Mouse (Mus musculus) olfactory bulb, adult 2 months (tissue): ENCODE data around the gene Ptgr1. TPM values are rescaled to one million over a fixed set of nuclear protein-coding genes. Genes with fewer than 3 reads are reported as not detected.
A peak's percentile ranks its signal among the peaks of the same experiment; 100 is the strongest.

Source experiments
- H3K27ac ChIP-seq: fragments of 200-500 bp; 2 replicates; pipeline ENCODE4 v1.5.1; 2012; ENCODE audit warnings: low read depth, low read length; ENCODE audit not compliant: insufficient read depth
- H3K4me1 ChIP-seq: fragments of 200-500 bp; 2 replicates; pipeline ENCODE4 v1.6.1; 2012; ENCODE audit warnings: low read length; ENCODE audit not compliant: control insufficient read depth, insufficient read depth
- H3K4me3 ChIP-seq: fragments of 200-500 bp; 2 replicates; pipeline ENCODE4 v1.5.1; 2012; ENCODE audit warnings: mild to moderate bottlenecking, low read depth, low read length, moderate library complexity; ENCODE audit not compliant: insufficient read depth
- CTCF ChIP-seq: fragments of 200-500 bp; IDR thresholded peaks from 2 replicates; pipeline ENCODE4 v1.5.1; 2012; ENCODE audit warnings: low read depth, mild to moderate bottlenecking, low read length, moderate library complexity; ENCODE audit not compliant: insufficient read depth
- POLR2A ChIP-seq: fragments of 200-500 bp; IDR thresholded peaks from 2 replicates; pipeline ENCODE4 v1.6.1; 2012; ENCODE audit warnings: mild to moderate bottlenecking, low read depth, low read length, moderate library complexity; ENCODE audit not compliant: insufficient read depth
- WGBS: fragments of 180-500 bp; shearing (Covaris S2); methylation state at CpG from one replicate; pipeline ENCODE4 v1.1.7; 2018; 5-methylcytosine and 5-hydroxymethylcytosine counted together
- polyA plus RNA-seq: library from polyadenylated mRNA; stranded (reverse); fragments of >200 nt; gene quantifications from 2 replicates; pipeline ENCODE4 v1.2.4, GENCODE M21; 2012; ENCODE audit warnings: low replicate concordance; ENCODE audit not compliant: missing spikeins, insufficient read depth, insufficient read length

Ptgr1 gene
- polyA plus RNA-seq, 1 experiment: not detected

GRCm38 (mm10) chr4:58942942-58943341, 44.0 kb downstream of the Ptgr1 start:
- Histone ChIP-seq H3K4me1 (peaks cover 10% of the 10 kb centered on the region), H3K27ac (peak overlapping the region; percentile 18), H3K4me3 (peak overlapping the region; percentile 75)
- TF ChIP-seq CTCF (no peak), POLR2A (no peak)
- 76% methylated on average over 4 of the region's 4 CpGs for WGBS

- H3K4me3 ChIP-seq: no peak overlapping the region
- TF ChIP-seq CTCF (no peak), POLR2A (no peak)
- H3K4me1 ChIP-seq: peaks cover 10% of the 10 kb centered on the region
Observed at GRCm38 (mm10) chr4:58941638-58942037, 45.3 kb downstream of the Ptgr1 start.

GRCm38 (mm10) chr4:58935846-58936245, 51.1 kb downstream of the Ptgr1 start:
- TF ChIP-seq CTCF (no peak), POLR2A (no peak)
- no peak overlapping the region for H3K4me3 ChIP-seq
- WGBS: 35% methylated on average over 3 of the region's 3 CpGs
- H3K27ac ChIP-seq: no peak overlapping the region
- 0 out of 2 replicates have a peak, but pooled peaks cover 2% of the 10 kb centered on the region for H3K4me1 ChIP-seq

More at GRCm38 (mm10) chr4:58941638-58942037, 45.3 kb downstream of the Ptgr1 start:
- no peak overlapping the region for H3K27ac ChIP-seq

GRCm38 (mm10) chr4:58934746-58935476, 52.0 kb downstream of the Ptgr1 start:
- H3K4me1 ChIP-seq: 0 out of 2 replicates have a peak, but pooled peaks cover 2% of the 10 kb centered on the region
- no peak overlapping the region for H3K27ac ChIP-seq
- TF ChIP-seq POLR2A (no peak), CTCF (no peak)
- WGBS: 45% methylated on average over 15 of the region's 15 CpGs
- no peak overlapping the region for H3K4me3 ChIP-seq

GRCm38 (mm10) chr4:58934308-58934707, 52.6 kb downstream of the Ptgr1 start:
- 81% methylated on average over 4 of the region's 4 CpGs for WGBS

GRCm38 (mm10) chr4:58932541-58932940, 54.4 kb downstream of the Ptgr1 start:
- WGBS: 88% methylated on average over 6 of the region's 6 CpGs
- H3K4me1 ChIP-seq: 0 out of 2 replicates have a peak, but pooled peaks cover 2% of the 10 kb centered on the region
- no peak overlapping the region for H3K4me3 ChIP-seq
- H3K27ac ChIP-seq: no peak overlapping the region
- TF ChIP-seq CTCF: no peak
- no peak for TF ChIP-seq POLR2A

More at GRCm38 (mm10) chr4:58934308-58934707, 52.6 kb downstream of the Ptgr1 start:
- no peak for TF ChIP-seq CTCF
- no peak for TF ChIP-seq POLR2A
- Histone ChIP-seq H3K4me3 (no peak overlapping the region), H3K4me1 (0 out of 2 replicates have a peak, but pooled peaks cover 2% of the 10 kb centered on the region), H3K27ac (no peak overlapping the region)

GRCm38 (mm10) chr4:58927661-58928060, 59.3 kb downstream of the Ptgr1 start:
- no peak for TF ChIP-seq CTCF
- TF ChIP-seq POLR2A: no peak
- Histone ChIP-seq H3K4me1 (no peaks in the 10 kb centered on the region), H3K27ac (no peak overlapping the region), H3K4me3 (no peak overlapping the region)
- 64% methylated on average over 3 of the region's 3 CpGs for WGBS

GRCm38 (mm10) chr4:58926120-58926519, 60.8 kb downstream of the Ptgr1 start:
- H3K4me3 ChIP-seq: no peak overlapping the region
- H3K27ac ChIP-seq: no peak overlapping the region
- no peak for TF ChIP-seq CTCF
- no peak for TF ChIP-seq POLR2A
- no peaks in the 10 kb centered on the region for H3K4me1 ChIP-seq
- WGBS: 55% methylated on average over 2 of the region's 2 CpGs

GRCm38 (mm10) chr4:58925664-58926063, 61.3 kb downstream of the Ptgr1 start:
- TF ChIP-seq CTCF: no peak
- no peak for TF ChIP-seq POLR2A
- H3K27ac ChIP-seq: no peak overlapping the region
- H3K4me3 ChIP-seq: no peak overlapping the region
- no peaks in the 10 kb centered on the region for H3K4me1 ChIP-seq
- 29% methylated on average over 5 of the region's 5 CpGs for WGBS

GRCm38 (mm10) chr4:58923933-58924332, 63.0 kb downstream of the Ptgr1 start:
- H3K27ac ChIP-seq: no peak overlapping the region
- 74% methylated on average over 2 of the region's 2 CpGs for WGBS
- H3K4me1 ChIP-seq: no peaks in the 10 kb centered on the region
- TF ChIP-seq CTCF: no peak
- no peak for TF ChIP-seq POLR2A
- H3K4me3 ChIP-seq: no peak overlapping the region

Other genes starting within 250 kb of the Ptgr1 start
- gene Olfr267, start 199.4 kb downstream of the Ptgr1 start, polyA plus RNA-seq: not detected in 2 replicates
- gene Ecpas, start 74.4 kb downstream of the Ptgr1 start, polyA plus RNA-seq: 266 TPM in 1 of 2 replicates, not detected in the other
- gene Zkscan16, start 43.5 kb downstream of the Ptgr1 start, polyA plus RNA-seq: not detected in 2 replicates
- gene Dnajc25, start 7.9 kb upstream of the Ptgr1 start, polyA plus RNA-seq: not detected in 2 replicates
- gene Gm20503, start 16.1 kb upstream of the Ptgr1 start, polyA plus RNA-seq: not detected in 2 replicates
- not detected in 2 replicates for gene Gng10, start 48.0 kb upstream of the Ptgr1 start, polyA plus RNA-seq
- not detected in 2 replicates for gene AI481877, start 151.9 kb upstream of the Ptgr1 start, polyA plus RNA-seq
- 114 TPM in 1 of 2 replicates, not detected in the other for gene Ugcg, start 202.1 kb upstream of the Ptgr1 start, polyA plus RNA-seq